Mouse (Mus musculus) liver, embryonic 14.5 days (tissue): ENCODE data around the gene Abcg1. TPM values are rescaled to one million over a fixed set of nuclear protein-coding genes. Genes with fewer than 3 reads are reported as not detected.

Source experiments
- ATAC-seq: fragments of 200-750 bp; cut with Nextera tagmentation; 2 replicates; pipeline ENCODE4 v1.8.0; 2017; ENCODE audit warnings: moderate number of reproducible peaks, mild to moderate bottlenecking, moderate library complexity; ENCODE audit not compliant: insufficient read depth
- DNase-seq, 3 experiments: peaks; one replicate each; pipeline ENCODE4 v3.0.0-alpha.2; 2012 to 2013; ENCODE audit warnings: low read depth in 3 of 3, low spot score in 3 of 3
- H3K27ac ChIP-seq: fragments of 300-500 bp; sonication (generic); 2 replicates; pipeline ENCODE4 v1.5.1; 2014; ENCODE audit warnings: moderate library complexity, mild to moderate bottlenecking, control low read depth, inconsistent platforms
- H3K27me3 ChIP-seq: fragments of 300-500 bp; sonication (generic); 2 replicates; pipeline ENCODE4 v1.6.1; 2014; ENCODE audit warnings: mild to moderate bottlenecking, low read length, moderate library complexity; ENCODE audit not compliant: control insufficient read depth, insufficient read depth
- H3K36me3 ChIP-seq: fragments of 300-500 bp; sonication (generic); replicated peaks from 2 replicates; pipeline ENCODE4 v1.6.1; 2014; ENCODE audit warnings: low read depth; ENCODE audit not compliant: control insufficient read depth, insufficient read depth
- H3K4me1 ChIP-seq, 2 experiments: fragments of 200-500 bp in 1 of 2; fragments of 300-500 bp in 1 of 2; sonication (generic) in 1 of 2; replicated peaks; 2 replicates each; pipeline ENCODE4 v1.6.1; 2012 to 2014; ENCODE audit warnings: antibody characterized with exemption in 1 of 2, inconsistent platforms in 1 of 2, low read length in 1 of 2; ENCODE audit not compliant: control insufficient read depth in 2 of 2, insufficient read depth in 2 of 2
- H3K4me2 ChIP-seq: fragments of 300-500 bp; sonication (generic); 2 replicates; pipeline ENCODE4 v1.6.1; 2014; ENCODE audit warnings: low read depth, mild to moderate bottlenecking, control low read depth, moderate library complexity
- H3K4me3 ChIP-seq, 2 experiments: fragments of 200-500 bp in 1 of 2; fragments of 300-500 bp in 1 of 2; sonication (generic) in 1 of 2; 2 replicates each; pipeline ENCODE4 v1.5.1; 2012 to 2014; ENCODE audit warnings: low read depth in 2 of 2, low read length in 2 of 2, mild to moderate bottlenecking in 2 of 2, control low read depth in 1 of 2, inconsistent platforms in 1 of 2, moderate library complexity in 1 of 2; ENCODE audit not compliant: insufficient read depth in 1 of 2
- H3K9ac ChIP-seq: fragments of 300-500 bp; sonication (generic); replicated peaks from 2 replicates; pipeline ENCODE4 v1.6.1; 2014; ENCODE audit warnings: mild to moderate bottlenecking, control low read depth, moderate library complexity
- H3K9me3 ChIP-seq: fragments of 300-500 bp; sonication (generic); 2 replicates; pipeline ENCODE4 v1.6.1; 2016; ENCODE audit warnings: low read length, mixed read lengths; ENCODE audit not compliant: control insufficient read depth
- CTCF ChIP-seq: IDR thresholded peaks from 2 replicates; pipeline ENCODE4 v1.5.1; 2016; ENCODE audit warnings: antibody characterized with exemption, low read depth, control low read depth
- EP300 ChIP-seq: IDR thresholded peaks from 2 replicates; pipeline ENCODE4 v1.6.1; 2016; ENCODE audit warnings: antibody characterized with exemption, low read depth
- WGBS: fragments of 180-500 bp; shearing (Covaris S2); extraction: QIAGEN DNeasy Blood & Tissue Kit; methylation state at CpG from one replicate; pipeline ENCODE4 v1.1.7; 2014; ENCODE audit not compliant: insufficient replicate concordance; 5-methylcytosine and 5-hydroxymethylcytosine counted together
- polyA plus RNA-seq, 2 experiments: library from polyadenylated mRNA; depleted of rRNA in 1 of 2; stranded (reverse) in 1 of 2; unstranded in 1 of 2; fragments of >200 nt; fragmentation: Nextera tagmentation in 1 of 2; extraction: Ambion mirVana in 1 of 2; gene quantifications; 2 replicates each; pipeline versions ENCODE4 v1.2.1 to v1.2.3; 2012 to 2014

Gene Abcg1
- polyA plus RNA-seq, 2 experiments = 1.6 to 6.1 TPM

- H3K27ac ChIP-seq = no peak overlapping the region
- no peaks in the 10 kb centered on the region for H3K9me3 ChIP-seq
- WGBS = 71% methylated on average over 6 of the region's 6 CpGs
- H3K9ac ChIP-seq = no peak overlapping the region
- ATAC-seq = no peak
- H3K36me3 ChIP-seq = no peaks in the 10 kb centered on the region
- TF ChIP-seq EP300 (no peak), CTCF (no peak)
- no peaks in the 10 kb centered on the region for H3K27me3 ChIP-seq
- DNase-seq = no peak
- no peak overlapping the region for H3K4me3 ChIP-seq
- no peak overlapping the region for H3K4me2 ChIP-seq
- H3K4me1 ChIP-seq = peaks cover 42 to 45% of the 10 kb centered on the region in 2 experiments
Observed at GRCm38 (mm10) chr17:31069121-31069520, 11.6 kb downstream of the Abcg1 start.

GRCm38 (mm10) chr17:31069845-31070244 is 12.4 kb downstream of the Abcg1 start:
- H3K4me1 ChIP-seq = peaks cover 49 to 52% of the 10 kb centered on the region in 2 experiments
- no peaks in the 10 kb centered on the region for H3K9me3 ChIP-seq
- H3K9ac ChIP-seq = no peak overlapping the region
- H3K27ac ChIP-seq = no peak overlapping the region
- no peak for TF ChIP-seq CTCF
- TF ChIP-seq EP300 = peak; percentile 61; the same call in 1 of the 2 replicates
- H3K27me3 ChIP-seq = no peaks in the 10 kb centered on the region
- H3K4me3 ChIP-seq = no peak overlapping the region
- DNase-seq (no peak), ATAC-seq (no peak)
- H3K4me2 ChIP-seq = no peak overlapping the region
- H3K36me3 ChIP-seq = no peaks in the 10 kb centered on the region
- WGBS = 13% methylated on average over 4 of the region's 4 CpGs

GRCm38 (mm10) chr17:31070403-31071185 is 13.1 kb downstream of the Abcg1 start:
- Histone ChIP-seq H3K36me3 (no peaks in the 10 kb centered on the region), H3K9ac (no peak overlapping the region), H3K27me3 (no peaks in the 10 kb centered on the region), H3K4me2 (peak overlapping the region; percentile 18; the same call in 1 of the 2 replicates), H3K9me3 (no peaks in the 10 kb centered on the region), H3K27ac (no peak overlapping the region), H3K4me1 (peaks cover 55 to 60% of the 10 kb centered on the region in 2 experiments), H3K4me3 (no peak overlapping the region)
- no peak for DNase-seq
- TF ChIP-seq CTCF = no peak
- peak; percentile 17; the same call in 1 of the 2 replicates for TF ChIP-seq EP300
- ATAC-seq = no peak
- WGBS = 20% methylated on average over 6 of the region's 6 CpGs

- peak; percentile 21; the same call in 1 of the 2 replicates for ATAC-seq
- no peak overlapping the region for H3K4me3 ChIP-seq
- no peaks in the 10 kb centered on the region for H3K36me3 ChIP-seq
- DNase-seq = peak in 1 of 3 experiments; percentile 55
- H3K27ac ChIP-seq = no peak overlapping the region
- no peaks in the 10 kb centered on the region for H3K27me3 ChIP-seq
- TF ChIP-seq EP300 (peak; percentile 57), CTCF (no peak)
- peaks cover 59 to 63% of the 10 kb centered on the region in 2 experiments for H3K4me1 ChIP-seq
- H3K9ac ChIP-seq = no peak overlapping the region
- no peaks in the 10 kb centered on the region for H3K9me3 ChIP-seq
- peak overlapping the region; percentile 18 for H3K4me2 ChIP-seq
- WGBS = 23% methylated on average over 18 of the region's 18 CpGs
Observed at GRCm38 (mm10) chr17:31071421-31072301, 14.2 kb downstream of the Abcg1 start.
